Mouse (Mus musculus) mouse trophoblast stem cell (cell line): ENCODE results near the gene Bhlhe40.

Experiments
- in situ Hi-C, 2 experiments: fragments of 300-500 bp; cut with MseI, MboI; formaldehyde crosslinking; loops; 2 replicates in 1 of 2; 3 replicates in 1 of 2; pipeline ENCODE4 v1.15.1; 2025

Bhlhe40 gene

GRCm38 (mm10) chr6:108712148-108712547 is 51.7 kb downstream of the Bhlhe40 start:
- in situ Hi-C loops: loop anchor here (10.0 kb wide), 2 partner anchors 287 to 297 kb away; no protein-coding TSS in a partner anchor

- in situ Hi-C loops: loop anchor here (10.0 kb wide), 2 partner anchors 289 to 299 kb away; no protein-coding TSS in a partner anchor
Measured at GRCm38 (mm10) chr6:108713175-108713974, 52.9 kb downstream of the Bhlhe40 start.
